Mouse (Mus musculus) cerebellum, adult 11-12 months (tissue): ENCODE data around the gene Urad.

Experiments used
- DNase-seq: peaks from one replicate; pipeline ENCODE4 v3.0.0; 2022

Urad gene

DNA sequence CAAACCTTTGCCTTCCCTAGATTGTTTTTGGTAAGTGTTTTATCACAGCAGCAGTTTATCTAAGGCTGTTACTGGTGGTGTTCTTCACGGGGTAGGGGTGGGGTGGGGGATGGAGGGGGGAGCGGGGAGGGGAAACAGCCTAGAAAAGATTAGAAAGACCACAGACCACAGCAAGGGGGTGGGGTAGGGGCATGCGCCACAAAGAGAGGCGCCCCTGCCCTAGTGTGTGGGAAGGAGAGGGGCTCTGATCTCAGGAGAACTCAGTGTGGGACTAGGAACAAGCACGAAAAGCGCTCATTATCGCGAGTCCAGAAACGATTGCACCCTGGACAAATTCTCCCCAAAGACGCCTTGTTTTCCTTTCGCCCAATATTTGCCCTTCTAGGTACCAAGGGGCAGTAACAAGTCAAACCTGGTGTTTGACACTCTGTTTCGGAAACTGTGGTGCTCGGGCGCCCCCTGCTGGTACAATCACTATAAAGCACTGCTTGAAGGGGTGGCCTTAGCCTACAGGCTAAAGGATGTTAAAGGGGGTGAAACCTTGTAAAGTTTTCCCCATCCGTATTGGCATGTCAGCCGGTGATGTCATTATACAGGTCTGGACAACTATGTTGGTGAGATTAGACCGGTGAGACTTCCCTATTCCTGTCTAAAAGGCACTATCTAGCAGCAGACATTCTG is 1.1 kb upstream of the Urad start:
- DNase-seq: peak; percentile 10

DNA sequence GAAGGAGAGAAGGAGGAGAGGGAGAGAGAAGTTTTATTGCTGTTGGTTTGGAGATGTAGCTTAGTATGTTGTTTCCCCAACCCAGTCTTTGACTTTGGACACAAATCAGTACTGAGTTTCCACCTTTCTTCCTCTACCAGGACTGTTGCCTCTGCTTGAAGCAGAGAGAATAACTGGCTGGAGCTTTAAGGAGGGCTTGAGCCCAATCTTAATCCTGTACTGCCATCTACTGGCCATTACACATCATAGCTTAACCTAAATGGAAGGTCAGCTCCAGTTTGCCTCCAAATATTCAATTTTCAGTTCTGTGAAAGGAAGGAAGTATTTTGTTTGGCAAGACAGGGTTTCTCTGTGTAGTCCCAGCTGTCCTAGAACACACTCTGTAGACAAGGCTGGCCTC is 2.6 kb downstream of the Urad start:
- no peak for DNase-seq

DNA sequence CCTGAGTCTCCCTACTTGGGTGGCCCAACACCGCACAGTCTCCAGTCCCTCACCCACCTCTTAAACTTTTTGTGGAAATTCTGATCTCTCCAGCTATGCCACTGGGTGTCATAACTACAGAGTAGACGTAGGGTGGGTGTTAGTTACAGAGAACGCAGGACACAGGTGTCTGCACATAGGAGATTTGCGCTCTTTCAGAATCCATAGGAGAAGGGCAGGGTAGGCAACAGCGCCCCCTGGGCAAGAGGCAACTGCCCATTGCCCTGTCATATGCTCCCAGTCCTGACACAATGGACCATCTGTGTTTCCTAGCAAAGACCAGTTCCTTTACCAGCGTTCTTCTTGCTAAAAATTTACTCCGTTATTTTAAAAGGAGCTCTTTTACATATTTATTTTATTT is 4.2 kb downstream of the Urad start:
- DNase-seq: no peak

DNA sequence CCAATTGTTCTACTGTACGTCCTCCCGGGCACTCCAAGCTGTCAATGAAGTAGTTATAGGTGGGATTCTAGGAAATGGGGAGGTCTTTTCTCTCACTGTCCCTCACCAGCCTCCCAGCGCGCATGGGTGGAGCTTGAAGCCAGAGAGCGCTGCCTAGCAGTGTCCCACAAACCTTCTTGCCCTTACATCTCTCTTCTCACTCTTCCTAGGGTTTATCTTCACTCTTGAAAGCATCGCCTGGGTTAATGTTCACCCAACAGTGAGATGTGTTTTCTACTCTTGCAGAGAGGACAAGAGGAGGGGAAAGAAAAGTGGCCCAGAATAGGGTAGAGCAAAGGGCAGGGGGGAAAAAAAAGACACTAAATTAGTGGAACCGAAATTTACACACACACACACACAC is 4.9 kb downstream of the Urad start:
- DNase-seq: no peak

DNA sequence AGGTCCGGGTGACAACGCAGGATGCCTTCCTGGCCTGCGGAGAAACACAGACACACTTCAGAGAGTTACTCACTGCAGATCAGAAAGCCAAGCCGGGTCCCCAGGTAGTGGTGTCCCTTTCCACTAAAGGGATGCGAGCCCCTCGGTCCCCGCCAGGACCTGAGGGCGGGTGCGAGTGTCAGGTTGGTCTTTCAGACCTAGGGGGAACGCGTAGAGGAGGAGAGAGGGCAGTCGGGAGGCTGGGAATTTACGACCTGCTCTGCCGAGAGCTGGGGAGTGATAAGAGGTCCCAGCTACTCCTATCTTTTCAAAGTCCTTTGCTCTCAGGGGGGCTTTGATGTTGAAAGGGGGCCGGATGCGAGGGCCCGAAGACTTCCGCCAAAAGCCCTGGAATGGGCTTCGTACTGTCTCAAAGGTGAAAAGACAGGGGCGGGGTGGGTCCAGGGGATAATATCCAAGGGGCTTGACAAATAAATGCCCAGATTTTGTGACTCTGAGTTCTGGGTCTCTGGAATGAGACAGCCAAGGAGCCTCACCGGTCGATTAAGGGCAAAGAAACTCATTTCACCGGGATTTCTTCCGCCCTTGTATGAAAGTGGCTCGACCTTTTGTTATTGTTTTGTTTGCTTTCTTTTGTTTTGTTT is 6.7 kb downstream of the Urad start:
- DNase-seq: no peak

DNA sequence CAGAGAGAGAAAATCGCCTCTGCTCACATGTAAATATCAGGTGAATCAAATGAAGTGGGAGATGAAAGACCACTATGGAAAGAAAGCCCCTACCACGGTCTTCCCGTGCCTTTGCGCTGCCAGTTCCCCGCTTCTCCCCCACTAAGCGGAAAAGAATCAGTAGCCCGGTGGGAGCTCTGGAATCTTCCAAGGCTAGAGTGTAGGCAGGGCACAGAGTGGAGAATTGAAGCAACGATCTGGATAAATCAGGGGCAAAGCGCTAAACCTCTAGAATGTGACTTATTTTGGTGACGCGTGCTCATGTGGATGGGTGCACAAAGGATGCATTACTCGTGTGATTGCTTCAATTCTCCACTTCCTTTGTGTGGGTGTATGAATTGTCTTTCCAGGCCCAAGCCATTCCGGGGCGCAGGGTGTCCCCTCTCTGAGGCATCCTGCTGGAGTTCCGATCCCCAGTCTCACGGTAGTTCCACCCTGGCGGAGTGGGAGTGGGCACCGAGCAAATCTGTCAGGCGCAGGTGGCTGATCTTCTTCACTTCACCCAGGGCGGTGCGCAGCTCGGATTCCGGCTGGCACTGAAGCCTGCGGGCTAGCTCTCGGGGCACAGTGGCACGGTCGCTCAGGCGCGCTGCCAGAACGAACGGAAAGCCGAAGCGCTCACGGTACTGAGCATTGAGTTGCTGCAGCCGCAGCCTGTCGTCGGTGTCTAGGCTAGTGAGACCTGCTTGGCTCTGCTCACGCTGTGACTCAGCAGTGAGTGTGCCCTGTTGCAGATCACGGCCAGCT is 7.4 kb downstream of the Urad start:
- DNase-seq: no peak

DNA sequence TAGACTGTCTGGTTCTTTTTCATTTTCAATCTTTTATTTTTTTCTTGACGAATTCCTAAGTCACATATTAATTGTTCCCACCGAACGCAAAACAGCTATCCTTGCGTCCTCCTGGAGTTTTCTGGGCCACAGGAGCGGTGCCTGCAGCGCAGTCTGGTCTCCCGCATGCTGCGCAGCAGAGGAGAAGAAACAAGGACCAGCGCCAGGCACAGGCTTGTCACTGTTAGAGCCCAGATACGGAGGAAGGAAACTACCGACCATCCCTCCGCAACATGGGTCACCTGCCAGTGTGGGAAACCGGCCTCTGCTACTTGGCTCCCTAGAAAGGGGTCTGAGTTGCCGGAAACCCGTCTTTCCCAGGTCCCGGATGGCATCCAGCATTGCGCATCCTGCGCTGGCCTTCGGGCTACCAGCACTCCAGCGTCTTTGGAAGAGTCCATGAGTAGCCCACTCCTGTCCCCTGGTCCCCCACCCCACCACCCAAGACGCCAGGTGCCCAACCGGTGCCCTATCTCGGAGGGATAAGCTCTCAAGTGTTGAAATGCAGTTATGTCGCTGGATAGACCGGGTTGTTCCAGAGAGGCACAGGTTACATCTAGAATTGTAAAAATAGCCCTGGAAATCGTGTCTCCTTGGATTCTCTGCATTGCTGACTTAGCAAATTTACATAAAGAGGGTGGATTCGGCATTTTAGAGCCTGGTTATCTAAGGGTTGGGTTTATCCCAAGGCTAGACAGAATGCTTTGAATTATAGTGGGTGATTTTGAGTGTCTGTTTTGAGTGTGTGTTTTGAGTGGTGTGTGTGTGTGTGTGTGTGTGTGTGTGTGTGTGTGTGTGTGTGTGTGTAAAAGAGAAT is 9.2 kb downstream of the Urad start:
- no peak for DNase-seq

DNA sequence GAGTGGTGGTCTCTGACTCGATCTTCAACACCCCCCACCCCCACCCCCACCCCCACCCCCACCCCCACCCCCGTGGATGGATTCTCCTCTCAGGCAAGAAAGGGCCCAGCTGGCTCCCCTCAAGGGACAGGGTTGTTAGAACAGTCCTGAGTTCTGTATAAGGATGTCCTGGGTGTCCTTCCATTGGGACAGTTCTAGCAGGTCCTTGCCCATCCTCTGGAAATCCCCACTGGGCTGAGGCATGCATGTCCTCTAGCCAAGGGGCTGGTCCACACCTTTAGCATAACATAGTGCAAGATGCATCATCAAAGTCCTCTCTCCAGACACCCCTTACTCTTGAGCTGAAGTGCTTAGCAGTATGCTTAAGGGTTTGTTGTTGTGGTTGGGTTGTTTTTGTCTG is 12.5 kb downstream of the Urad start:
- DNase-seq: no peak

DNA sequence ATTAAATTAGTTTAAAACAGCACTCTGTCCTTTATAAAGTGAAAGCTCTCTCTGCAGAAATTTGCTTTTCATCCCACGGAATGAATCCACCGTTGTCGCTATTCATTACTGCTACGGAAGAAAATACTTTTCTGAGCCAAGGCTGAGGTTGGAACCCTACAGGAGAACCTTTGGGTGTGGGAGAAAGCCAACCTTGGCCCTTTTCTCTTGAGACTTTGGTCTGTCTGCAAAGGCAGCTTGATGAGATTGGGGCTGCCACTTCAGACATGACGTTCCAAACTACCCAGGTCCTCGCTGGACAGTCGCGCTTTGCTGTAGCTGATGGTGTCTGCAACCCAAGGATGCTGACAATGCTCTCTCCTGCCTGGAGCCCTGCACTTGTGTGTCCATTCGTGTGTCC is 13.8 kb downstream of the Urad start:
- DNase-seq: no peak

DNA sequence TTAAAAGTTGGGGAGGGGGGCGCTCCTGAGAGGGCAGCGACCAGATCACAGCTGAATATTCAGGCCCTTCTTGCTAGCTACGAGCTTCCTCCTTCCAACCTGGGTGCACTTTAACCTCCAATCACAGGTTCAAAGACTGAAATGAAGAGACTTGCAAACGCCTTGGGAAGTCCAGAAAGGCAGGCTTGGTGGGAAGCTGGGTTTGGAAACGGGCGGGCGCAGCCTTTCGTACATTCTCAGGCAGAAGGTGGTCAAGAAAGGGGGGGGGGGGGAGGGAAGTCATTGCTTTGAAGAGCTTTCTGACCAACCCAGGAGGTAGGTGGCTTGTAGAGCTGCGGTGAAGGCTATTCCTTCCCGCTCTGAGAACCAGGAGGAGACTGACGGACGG is 14.8 kb downstream of the Urad start:
- DNase-seq: no peak

DNA sequence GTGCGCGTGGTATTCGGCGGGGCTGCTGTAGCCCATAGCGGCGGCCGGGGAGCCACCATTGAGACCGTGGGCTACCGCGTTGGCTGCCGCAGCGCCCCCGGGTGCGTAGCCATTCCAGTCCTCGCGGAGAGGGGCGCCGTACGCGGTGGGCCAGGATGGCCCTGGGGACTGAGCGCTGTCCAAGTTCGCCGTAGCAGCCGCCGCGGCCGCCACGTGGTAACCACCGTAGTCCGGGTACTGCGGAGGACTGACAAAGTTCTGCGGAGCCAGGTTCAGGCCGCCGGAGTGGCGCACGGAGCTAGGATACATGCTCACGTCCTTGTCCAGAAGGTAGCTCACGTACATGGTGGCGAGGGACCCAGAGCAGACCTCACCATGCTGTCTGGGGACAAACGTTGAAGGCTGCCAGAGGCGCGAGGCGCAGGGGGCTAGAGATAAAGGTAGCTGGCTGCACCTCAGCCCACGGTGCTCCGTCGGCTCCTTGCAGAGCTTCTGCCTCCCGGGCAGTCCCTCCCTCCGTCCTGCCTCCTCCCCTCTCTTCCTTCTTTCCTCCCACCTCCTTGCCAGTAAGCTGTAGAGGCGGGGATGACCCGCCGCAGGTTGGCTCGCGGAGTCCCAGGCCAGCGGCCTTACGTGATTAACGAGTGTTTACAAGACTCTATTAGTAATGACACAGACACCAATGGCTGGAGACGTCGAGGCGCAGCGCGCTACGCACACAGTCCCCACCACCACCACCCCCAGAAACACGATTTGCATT is 15.4 kb downstream of the Urad start, which contains the start of gene Cdx2:
Gene Cdx2, minus strand, starts transcription at position 633 of the 760 bp plus-strand sequence.
- no peak for DNase-seq

DNA sequence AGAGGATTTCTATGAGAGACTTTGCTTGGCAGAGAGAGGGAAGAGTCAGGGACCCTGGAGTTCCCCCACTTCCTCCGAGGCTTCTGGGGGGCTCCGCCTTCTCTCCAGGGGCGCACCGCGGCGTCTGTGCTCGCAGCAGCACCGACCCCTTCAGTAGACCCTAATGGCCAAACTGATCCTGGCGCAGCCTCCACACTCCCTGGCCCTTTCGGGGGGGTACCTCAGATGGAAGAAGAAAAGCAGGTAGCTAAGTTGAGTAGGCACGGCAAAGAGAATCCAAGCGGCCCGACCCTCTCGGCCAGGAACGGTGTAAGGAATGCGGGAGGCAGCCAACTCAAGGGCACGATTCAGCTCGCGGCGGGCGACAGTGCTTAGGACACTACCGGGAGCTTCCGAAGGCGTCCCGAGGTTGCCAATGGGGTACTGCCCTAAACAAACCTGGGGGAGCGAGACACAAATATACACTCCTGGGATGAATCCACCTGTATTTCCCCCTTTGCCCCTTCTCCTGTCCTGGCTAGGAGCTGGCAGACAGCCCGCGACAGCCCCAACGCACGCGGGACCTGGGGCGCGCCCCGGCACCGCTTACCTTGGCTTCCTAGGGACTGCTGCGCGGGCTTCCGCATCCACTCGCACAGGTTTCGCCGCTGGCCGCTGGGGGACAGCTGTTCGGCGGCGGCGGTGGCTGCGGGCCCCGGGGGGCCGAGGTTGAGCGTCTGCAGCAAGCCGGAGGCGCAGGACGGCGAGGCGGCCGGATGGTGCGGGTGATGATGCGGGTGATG is 16.2 kb downstream of the Urad start:
- DNase-seq: no peak

DNA sequence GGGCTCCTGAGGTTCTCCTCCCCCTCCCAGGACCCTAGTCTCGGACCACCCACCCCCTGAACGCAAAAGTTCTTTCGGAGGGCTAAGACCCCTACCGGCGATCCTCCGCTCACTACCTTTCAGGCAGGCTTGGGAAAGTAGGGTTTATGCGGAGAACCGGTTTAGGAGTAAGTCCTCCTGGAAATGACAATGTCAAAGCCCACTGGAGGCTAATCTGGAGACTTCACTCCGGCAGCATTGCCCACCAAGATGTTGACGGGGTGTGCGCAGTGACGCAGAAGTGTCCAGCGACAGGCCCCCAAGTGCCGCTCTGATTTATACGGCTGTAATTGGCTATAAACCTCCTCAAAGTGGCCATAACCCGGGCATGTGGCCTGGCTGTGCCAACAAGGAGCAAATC is 17.1 kb downstream of the Urad start:
- DNase-seq: no peak

DNA sequence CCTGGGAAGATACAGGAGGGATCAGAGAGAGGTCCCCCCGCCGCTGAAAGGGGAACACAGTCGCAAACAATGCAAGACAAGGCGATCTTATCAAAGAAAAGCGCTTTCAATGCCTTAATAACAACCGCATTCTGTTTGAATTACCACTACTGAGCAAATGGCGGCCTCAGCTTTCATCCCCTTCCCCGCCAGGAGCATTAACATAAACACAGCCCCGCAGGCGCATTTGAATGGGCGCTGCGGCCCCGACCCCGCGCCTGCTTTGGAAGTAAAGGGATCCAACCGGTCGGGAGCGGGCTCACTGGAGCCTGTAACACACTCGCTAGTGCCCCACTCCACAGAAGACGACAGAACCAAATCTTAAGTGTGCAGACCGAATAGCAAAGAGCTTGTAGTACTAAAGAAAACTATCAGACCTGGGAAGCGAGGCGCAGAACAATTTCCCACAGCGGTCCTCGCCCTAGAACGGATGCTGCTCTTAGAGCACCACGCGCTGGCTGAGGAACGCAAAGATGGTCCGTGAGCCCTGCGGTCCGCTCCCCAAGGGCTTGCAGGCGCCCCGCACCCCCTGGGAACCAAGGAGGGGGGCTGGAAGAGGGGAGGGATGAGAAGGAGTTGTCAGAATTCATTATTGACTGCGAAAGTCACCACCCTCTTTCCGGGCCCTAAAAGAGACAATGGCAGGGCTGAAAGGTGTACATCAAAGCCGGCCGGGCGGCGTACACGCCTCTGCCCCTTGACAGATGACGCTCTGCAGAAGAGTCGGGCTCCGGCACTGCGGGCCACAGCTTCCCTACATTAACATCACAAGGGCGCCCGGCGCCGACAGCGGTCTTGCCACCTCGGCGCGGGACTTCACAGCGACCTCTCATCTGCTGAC is 17.7 kb downstream of the Urad start:
- DNase-seq: no peak

DNA sequence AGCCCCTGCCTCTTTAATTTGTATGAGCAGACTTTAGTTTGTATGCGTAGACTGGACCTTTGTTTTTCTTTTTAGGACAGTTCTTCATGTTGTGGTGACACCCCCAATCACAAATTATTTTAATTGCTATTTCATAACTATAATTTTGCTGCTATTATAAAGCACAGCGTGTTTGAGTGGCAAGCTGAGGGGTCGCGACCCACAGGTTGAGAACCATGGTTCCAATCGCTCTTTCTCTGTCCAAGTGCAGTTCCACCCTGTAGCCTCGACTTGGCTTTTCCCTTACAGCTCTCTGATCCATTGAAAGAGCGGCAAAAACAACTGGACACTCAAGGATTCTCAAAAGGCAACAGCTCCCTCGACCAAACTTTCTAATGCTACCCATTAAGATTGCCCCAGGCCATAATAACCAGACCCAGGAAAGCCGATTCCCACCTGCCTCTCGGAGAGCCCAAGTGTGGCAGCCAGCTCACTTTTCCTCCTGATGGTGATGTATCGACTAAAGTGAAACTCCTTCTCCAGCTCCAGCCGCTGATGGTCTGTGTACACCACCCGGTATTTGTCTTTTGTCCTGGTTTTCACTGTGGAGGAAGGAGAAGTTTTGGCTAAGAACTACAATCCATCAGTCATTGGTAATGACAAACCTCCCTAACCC is 19.4 kb downstream of the Urad start:
- no peak for DNase-seq

DNA sequence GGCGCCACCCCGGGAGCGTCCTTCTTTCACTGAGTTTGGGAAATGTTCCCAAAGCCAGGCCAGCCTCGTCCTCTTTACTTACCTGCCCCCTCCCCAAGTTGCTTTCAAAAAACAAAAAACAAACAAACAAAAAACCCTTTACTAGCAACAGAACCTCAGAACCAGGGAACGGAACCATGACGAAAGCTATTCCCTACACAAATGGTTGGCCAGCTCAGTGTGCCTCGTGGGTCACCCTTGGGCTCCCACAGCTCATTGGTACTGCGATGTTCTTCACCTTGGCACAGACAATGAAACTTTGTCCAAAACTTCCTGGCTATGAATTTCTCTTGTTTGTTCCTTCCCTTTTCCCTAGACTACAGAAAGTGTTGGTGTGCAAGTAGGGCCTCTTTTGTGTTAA is 20.1 kb downstream of the Urad start:
- no peak for DNase-seq

DNA sequence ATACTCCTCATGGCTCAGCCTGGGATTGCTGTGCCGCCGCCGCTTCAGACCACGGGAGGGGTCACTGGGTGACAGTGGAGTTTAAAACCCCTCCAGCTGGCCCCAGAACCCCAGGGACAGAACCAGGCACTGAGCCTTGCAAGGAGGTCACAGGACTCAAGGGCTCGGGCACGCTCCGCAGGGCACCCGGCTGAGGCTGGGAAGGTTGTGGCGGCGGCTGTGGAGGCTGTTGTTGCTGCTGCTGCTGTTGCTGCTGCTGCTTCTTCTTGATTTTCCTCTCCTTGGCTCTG is 20.5 kb downstream of the Urad start:
- no peak for DNase-seq

DNA sequence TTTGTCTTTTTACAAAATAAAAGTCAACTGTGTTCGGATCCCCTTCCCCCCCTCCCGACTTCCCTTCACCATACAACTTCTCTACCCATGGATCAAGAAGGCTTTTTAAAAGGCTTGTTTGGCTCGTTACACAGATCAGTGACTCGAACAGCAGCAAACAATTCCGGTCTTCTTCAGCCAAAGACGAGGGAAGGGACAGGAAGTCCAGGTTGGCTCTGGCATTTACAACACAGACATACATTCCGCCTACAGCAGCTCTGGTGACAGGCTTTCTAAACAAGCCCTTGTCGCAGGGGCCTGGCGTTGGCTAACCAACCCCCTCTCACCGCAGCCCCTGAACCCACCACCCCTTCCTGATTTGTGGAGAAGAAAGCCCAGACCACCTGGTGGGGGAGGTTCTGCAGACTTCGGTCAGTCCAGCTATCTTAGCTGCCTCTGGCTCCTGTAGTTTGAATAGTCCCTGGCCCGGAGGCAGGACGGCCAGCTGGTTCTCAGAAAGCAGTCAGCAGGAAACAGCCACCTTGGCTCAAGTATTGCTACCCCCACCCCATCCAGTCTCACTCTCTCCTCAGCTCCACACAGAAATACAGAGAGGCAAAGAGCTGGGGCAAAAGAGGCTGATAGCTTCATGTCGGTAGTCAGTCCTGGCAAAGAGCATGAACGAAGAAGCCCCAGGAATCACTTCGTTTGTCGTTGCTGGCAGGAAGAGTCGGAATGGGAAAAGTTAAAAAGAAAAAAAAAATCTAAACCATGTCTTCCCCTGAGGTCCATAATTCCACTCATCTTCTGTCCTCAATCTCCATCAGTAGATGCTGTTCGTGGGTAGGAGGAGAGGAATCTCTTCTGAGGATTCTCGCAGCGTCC is 21.1 kb downstream of the Urad start:
- DNase-seq: no peak

DNA sequence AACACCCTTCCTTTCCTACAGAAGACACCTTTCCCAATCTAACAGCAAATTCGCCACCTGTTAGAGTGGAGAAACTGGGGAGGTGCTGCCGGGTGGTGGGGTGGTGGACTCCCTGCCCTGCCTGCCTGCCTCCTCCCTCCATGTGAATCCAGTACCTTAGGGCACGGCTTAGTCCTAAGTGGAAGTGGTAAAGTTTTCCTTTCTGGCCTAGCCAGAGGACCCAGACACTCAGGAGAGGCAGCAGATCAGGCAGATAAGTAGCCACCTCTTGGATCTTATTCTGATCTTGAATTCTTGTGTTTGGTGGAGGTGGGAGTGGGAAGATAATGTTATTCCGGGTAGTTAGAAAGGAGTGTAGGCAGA is 22.3 kb downstream of the Urad start:
- no peak for DNase-seq
